Mouse (Mus musculus) CD4-positive naive resting alpha-beta T cell, adult 57 days (primary cell): ENCODE results near the gene Btbd35f28. TPM values are rescaled to one million over a fixed set of nuclear protein-coding genes. Genes with fewer than 3 reads are reported as not detected.

Source experiments
- total RNA-seq: library from RNA; stranded (reverse); gene quantifications from one replicate; pipeline ENCODE4 v1.2.4, GENCODE M21; 2023

Gene Btbd35f28
- total RNA-seq, result not detected

DNA sequence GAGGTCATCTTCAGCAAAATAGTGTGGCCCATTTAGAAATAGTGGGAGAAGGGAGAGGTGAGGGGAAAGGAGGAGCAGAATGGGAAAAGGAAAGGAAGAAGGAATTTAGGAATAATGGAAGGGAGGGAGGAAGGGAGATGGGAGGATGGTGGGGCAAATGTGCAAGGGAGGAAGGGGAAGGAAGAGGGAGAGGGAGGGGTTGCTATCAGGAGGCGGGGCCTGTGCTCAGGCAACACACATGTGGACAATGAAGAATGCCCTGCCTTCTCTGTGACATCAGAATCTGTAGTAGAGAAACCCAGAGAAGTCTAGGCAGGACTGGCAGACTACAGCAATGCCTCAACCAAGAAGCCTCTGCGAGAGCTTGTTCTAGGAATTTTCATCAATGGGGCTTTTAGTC, at the start of gene Btbd35f28:
Gene Btbd35f28, plus strand, starts transcription at position 301 of the 400 bp plus-strand sequence.

Other genes starting within 250 kb of the Btbd35f28 start
- gene Btbd35f16, start 239.6 kb upstream of the Btbd35f28 start, total RNA-seq, result not detected
- not detected for gene Btbd35f3, start 158.9 kb upstream of the Btbd35f28 start, total RNA-seq
- gene Btbd35f20, start 94.7 kb downstream of the Btbd35f28 start, total RNA-seq, result not detected
- not detected for gene Btbd35f17, start 174.1 kb downstream of the Btbd35f28 start, total RNA-seq